Mouse (Mus musculus): Measurements from ENCODE around the gene Armc6.
A peak's percentile ranks its signal among the peaks of the same experiment; 100 is the strongest.

The Armc6 gene

DNA sequence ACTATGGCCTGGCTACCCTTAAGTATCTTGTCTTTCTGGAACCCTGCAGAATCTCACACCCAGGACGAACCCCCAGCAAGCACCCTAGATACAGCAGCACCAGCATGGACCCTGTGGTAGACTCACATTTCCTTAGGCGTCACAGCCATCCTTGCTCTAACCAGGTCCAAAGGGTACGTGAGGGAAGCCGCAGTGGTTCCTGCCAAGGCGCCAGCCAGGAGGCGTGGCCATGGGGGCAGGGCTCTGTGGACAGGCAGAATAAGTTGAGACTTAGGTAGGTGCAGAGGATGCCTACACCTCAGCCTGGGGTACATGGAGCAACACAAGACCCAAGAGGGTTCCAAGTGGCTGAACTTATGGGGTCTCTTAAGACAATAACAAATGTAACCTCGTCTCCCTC lies 45.6 kb downstream of the Armc6 start:
- no peak for DNase-seq

DNA sequence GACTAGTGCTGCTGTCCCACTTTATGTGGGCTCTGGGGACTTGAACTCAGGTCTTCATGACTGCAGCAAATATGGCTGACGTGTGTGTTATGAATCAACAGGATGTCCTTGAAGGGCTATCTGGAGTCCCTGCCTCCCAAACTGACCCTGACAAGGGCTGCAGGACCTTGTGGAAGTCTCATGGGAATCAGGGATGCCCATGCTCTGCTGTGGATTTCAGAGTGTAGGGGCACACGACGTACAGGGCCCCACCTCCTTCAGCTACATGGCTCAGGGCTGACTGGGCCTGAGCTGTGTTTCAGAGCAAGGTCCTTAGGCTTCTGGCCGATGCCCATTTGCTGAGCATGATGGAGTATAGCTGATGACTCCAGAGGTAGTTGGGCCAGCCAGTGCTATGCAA lies 51.1 kb downstream of the Armc6 start:
- no peak for DNase-seq

DNA sequence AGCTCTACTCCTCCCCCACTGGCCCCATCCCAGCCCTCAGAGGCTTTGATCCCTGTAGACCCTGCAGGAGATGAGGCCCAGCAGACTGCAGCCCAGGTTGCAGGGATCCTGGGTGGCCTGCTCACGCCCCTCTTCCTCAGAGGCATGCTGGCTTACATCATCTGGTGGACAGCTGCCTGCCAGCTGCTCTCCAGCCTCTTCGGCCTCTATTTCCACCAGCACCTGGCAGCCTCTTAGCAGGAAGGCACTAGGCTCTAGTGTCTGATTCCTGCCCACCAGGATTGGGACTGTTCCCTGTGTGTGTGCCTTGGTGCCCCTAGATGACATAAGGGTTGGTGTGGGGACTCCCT lies 52.4 kb downstream of the Armc6 start:
- DNase-seq, result no peak

DNA sequence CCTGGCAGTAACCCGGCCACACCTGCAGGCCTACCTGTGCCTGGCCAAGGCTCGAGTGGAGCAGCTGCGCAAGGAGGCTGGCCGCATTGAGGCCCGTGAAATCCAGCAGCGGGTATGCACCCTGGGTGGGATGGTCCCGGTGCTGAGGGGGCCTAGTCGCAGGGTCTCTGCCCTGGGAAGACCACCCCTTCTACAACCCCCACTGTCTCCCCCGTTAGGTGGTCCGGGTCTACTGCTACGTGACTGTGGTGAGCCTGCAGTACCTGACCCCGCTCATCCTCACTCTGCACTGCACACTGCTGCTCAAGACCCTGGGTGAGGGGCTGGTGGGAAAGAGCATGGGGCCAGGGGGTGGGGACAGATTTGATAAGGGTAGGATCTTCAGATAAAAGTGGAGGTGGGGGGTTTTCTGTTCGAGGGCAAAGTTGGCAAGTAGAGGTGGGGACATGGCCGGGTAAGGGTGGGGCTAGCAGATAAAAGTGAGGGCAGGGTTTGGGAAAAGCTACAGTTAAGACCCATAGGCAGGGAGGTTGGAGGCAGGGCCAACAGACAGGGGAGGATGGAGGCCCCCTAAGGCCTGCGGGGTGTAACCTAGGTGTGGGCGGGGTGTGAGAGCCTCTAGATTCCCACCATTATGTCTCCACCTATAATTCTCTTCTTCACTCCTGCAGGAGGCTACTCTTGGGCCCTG lies 52.9 kb downstream of the Armc6 start:
- DNase-seq, result no peak

DNA sequence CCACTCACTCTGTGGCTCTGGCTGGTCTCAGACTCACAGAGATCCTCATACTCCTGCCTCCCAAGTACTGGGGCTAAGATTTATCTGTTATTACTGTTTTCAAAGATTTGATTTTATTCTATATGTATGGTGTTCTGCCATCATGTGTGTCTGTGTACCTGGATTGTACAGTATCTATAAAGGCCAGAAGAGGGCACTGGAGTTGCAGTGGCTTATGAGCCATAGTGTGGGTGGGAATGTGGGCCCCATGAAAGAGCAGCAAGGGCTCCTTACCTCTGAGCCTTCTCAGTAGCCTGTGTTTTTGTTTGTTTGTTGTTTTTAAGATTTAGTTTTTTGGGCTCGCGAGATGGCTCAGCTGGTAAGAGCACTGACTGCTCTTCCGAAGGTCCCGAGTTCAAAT lies 55.2 kb downstream of the Armc6 start:
- no peak for DNase-seq

DNA sequence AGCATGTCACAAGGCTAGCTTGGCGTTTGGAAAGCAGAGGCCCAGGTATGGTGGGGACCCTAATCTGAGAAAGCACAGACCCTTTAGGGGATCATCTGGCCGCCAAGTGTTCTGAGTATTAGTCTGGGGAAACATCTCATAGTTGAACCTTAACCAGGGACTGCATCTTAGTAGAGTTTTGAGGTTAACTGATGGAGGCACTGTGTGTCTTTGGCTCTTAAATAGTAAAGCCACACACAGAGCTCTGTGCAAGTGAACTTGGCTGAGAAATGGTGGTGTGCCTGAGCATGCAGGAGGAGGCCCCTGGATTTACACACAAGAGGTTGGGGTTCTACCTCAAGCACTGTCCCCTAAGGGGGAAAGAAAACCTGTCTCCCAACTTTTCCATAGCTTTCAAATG lies 56.0 kb downstream of the Armc6 start:
- DNase-seq, result no peak

DNA sequence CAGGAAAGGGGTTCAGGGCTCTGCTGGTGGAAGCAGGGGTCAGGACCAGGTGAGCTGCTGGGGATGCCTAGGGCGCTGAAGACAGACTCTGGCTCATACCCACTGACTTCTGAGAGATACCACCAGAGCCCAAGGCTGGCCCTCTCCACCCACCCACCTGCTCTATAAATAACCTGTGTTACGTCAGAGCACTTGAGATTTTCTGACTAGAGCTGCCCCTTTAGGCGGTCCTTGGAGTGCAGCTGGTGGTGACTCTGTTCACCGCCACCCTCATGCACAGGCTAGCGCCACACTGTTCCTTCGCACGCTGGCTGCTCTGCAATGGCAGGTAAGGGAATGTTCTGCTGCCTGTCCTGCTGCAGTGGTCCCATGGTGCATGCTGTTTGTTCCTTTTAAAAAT lies 60.2 kb downstream of the Armc6 start:
- no peak for DNase-seq

DNA sequence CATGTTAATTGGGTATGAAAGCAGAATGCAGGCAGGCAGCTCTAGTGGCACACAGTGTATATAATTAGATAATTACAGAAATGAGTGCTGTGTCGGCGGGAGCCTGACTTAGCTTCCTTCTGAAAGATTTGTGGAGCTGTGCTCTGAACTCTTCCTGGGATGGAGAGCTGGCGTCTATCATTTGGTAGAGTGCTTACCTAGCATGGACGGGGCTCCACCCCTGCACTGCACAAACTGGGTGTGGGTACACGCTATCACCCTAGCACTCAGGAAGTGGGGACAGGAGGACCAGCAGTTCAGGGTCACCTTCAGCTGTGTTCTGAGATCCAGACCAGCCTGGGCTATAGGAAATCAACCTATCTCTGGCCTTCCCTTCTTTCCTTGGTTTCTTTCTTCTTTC lies 60.9 kb downstream of the Armc6 start:
- no peak for DNase-seq

DNA sequence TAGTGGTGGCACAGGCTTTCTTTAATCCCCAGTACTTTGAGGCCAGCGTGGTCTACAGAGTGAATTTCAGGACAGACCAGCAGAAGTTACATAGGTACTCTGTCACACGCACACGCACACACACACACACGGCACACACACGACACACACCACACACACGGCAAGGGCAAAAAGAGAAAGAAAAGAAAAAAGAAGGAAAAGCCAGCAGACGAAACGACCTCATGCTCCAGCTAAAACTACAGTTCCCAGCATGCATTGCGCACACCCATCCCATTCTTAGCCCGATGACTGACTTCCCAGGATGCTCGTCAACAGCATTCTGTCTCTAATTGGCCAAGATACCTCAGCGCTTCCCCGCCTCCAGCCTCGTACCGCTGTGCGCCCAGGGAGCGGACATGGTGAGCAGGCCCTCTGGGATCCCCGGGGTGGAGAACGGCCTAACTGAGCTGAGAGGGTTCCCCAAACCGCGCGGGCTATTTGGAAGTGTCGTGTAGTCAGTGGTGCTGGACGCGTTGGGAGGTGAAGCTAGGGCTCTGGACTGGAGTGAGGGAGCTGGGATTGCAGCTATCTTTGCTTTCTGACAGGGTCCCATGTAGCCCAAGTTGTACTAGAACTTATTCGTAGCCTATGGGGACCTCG lies 62.1 kb downstream of the Armc6 start, which contains the start of gene Tmem161a:
Gene Tmem161a (plus strand): TSS at position 314 of the 639 bp plus-strand sequence.
- DNase-seq, result peak; percentile 93

DNA sequence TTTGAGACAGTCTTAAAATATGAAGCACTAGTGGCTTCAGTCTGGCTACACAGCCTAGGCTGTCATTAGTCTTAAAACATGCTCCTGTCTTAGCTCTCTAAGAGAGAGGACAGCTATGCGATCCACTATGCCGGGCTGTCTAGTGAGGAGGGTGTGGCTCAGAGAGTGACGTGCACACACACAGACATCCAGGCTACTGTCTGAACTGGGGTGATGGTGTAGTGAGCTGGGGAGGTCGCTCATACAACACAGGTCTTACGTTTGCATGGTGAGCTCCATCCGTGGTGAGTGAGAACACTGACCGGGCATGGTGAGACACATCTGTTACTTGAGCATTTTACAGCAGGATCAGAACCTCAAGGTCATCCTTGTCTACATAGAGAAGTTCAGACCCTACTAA lies 63.0 kb downstream of the Armc6 start:
- DNase-seq, result no peak

DNA sequence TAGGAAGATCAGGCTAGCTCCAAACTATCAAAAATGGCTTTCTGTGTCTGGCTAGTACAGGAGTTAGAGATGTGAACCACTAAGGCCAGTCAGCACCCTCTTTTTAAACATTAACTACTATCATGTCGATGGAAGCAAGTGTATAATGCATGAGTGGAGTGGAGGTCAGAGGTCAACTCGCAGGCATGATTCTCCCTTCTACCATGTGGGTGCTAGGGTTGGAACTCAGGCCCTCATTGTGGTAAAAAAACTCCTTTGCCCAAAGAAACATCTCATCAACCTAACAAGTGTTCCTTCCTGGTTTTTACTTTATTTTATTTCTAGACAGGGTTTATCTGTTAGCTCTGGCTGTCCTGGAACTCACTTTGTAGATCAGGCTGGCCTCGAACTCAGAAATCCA lies 63.5 kb downstream of the Armc6 start:
- DNase-seq, result no peak

Measured in lung, postnatal 14 days (tissue).